8 mouse cellular contexts compared by ENCODE assay signal in genomic region chr7:67961567-67962267, GRCm38 (mm10). TPM values are rescaled to one million over a fixed set of nuclear protein-coding genes. Genes with fewer than 3 reads are reported as not detected.
DNase-seq lines count a peak whose midpoint lies in the region; ATAC-seq and TF ChIP-seq lines count a peak whose summit lies in the region.

No protein-coding gene starts in this region.

- 14% methylated on average over 14 of the region's 14 CpGs for WGBS in hindbrain, postnatal 0 days

- H3K9ac ChIP-seq in hindbrain, postnatal 0 days (replicated peaks; ENCODE audit: low read length), result no peak overlapping the region

- no peak overlapping the region for H3K4me3 ChIP-seq in hindbrain, postnatal 0 days (ENCODE audit: low read length)

- H3K27me3 ChIP-seq in hindbrain, postnatal 0 days (ENCODE audit: insufficient read depth, low read length), result no peaks in the 10 kb centered on the region

- peak; percentile 67 for ATAC-seq in hindbrain, postnatal 0 days
- ATAC-seq in megakaryocyte progenitor cell, adult 5-6 weeks (replicated peaks; ENCODE audit: poor library complexity), result peak; percentile 82

- no peak overlapping the region for H3K4me2 ChIP-seq in hindbrain, postnatal 0 days (ENCODE audit: low read depth, low read length)

- no peaks in the 10 kb centered on the region for H3K9me3 ChIP-seq in hindbrain, postnatal 0 days (ENCODE audit: low read length)

- H3K36me3 ChIP-seq in hindbrain, postnatal 0 days (ENCODE audit: insufficient read depth, low read length), result no peaks in the 10 kb centered on the region

- H3K4me1 ChIP-seq in hindbrain, postnatal 0 days (ENCODE audit: insufficient read depth, low read length), result peaks cover 17% of the 10 kb centered on the region; the same call in 1 of the 2 replicates

- TF ChIP-seq CTCF in hindbrain, postnatal 0 days (IDR thresholded peaks at IDR 0.05; ENCODE audit: low read depth), result peak; percentile 89

- peak; percentile 87 for DNase-seq in ZHBTc4 (ENCODE audit: low read depth, low spot score)
- peak; percentile 76 to 84 for DNase-seq in cerebellum, postnatal 4 days (ENCODE audit: low spot score in 2 of 2)
- DNase-seq in gastrocnemius, postnatal 10 days, result peak; percentile 86
- DNase-seq in hindbrain, postnatal 0 days (ENCODE audit: low spot score), result peak; percentile 89
- DNase-seq in left cerebral cortex, adult 18-20 months (ENCODE audit: low spot score in 2 of 2), result peak; percentile 84 to 86
- peak; percentile 84 for DNase-seq in right cerebral cortex, postnatal 14 days
- DNase-seq in urinary bladder, postnatal 4 days (ENCODE audit: low spot score in 2 of 2), result peak; percentile 74 to 86

- no peak overlapping the region for H3K27ac ChIP-seq in hindbrain, postnatal 0 days

RNA-seq across cellular contexts. Expression of gene Igf1r, which starts 9.1 kb away (rescaled TPM):
- 10 to 100 TPM; 16.6 to 24.7 TPM for total RNA-seq in gastrocnemius, postnatal 10 days (2021)
- 36.2 and 43.2 TPM in 2 replicates for total RNA-seq in hindbrain, postnatal 0 days (2014; rRNA removed)
- polyA plus RNA-seq in hindbrain, postnatal 0 days (2015; fragmentation: Nextera tagmentation; extraction: Ambion mirVana), result 12.1 and 13.1 TPM in 2 replicates
- total RNA-seq in left cerebral cortex, adult 18-20 months (2021), result 10 to 100 TPM; 44.8 to 47.0 TPM
- 46.1 and 50.3 TPM in 2 replicates for total RNA-seq in megakaryocyte progenitor cell, adult 5-6 weeks (2015)
- total RNA-seq in megakaryocyte progenitor cell, adult 5-6 weeks (2017), result 22.4 and 25.0 TPM in 2 replicates
